Mouse (Mus musculus) erythroblast, embryonic 14.5 days (primary cell): ENCODE results near the gene Ktn1. TPM values are rescaled to one million over a fixed set of nuclear protein-coding genes. Genes with fewer than 3 reads are reported as not detected.

Experiments used
- H3K27me3 ChIP-seq: 2 replicates; pipeline ENCODE4 v1.6.1; 2012; ENCODE audit warnings: inconsistent platforms; ENCODE audit not compliant: control insufficient read depth
- H3K36me3 ChIP-seq: 2 replicates; pipeline ENCODE4 v1.6.1; 2012; ENCODE audit warnings: mild to moderate bottlenecking, inconsistent platforms; ENCODE audit not compliant: control insufficient read depth
- H3K4me1 ChIP-seq: 2 replicates; pipeline ENCODE4 v1.6.1; 2012; ENCODE audit warnings: inconsistent platforms; ENCODE audit not compliant: control insufficient read depth
- H3K4me3 ChIP-seq: replicated peaks from 2 replicates; pipeline ENCODE3; 2012; ENCODE audit warnings: moderate library complexity, mild to moderate bottlenecking, inconsistent platforms
- H3K9me3 ChIP-seq: 2 replicates; pipeline ENCODE4 v1.6.1; 2012; ENCODE audit warnings: low read length, inconsistent platforms, mixed read lengths; ENCODE audit not compliant: control insufficient read depth
- GATA1 ChIP-seq: IDR thresholded peaks from 2 replicates; pipeline ENCODE4 v1.6.1; 2012; ENCODE audit warnings: low read length, inconsistent platforms, mixed read lengths
- TAL1 ChIP-seq: IDR thresholded peaks from 3 replicates; pipeline ENCODE4 v1.6.1; 2012; ENCODE audit warnings: low read length, inconsistent platforms, mixed read lengths
- polyA plus RNA-seq: library from polyadenylated mRNA; stranded (reverse); fragments of >175 nt; gene quantifications from 2 replicates; pipeline ENCODE4 v1.2.3, GENCODE M21; 2012

Gene Ktn1
- polyA plus RNA-seq, 1 experiment, result 0.29 TPM

- Histone ChIP-seq H3K9me3 (no peaks in the 10 kb centered on the region), H3K27me3 (no peaks in the 10 kb centered on the region), H3K36me3 (no peaks in the 10 kb centered on the region), H3K4me3 (no peak overlapping the region), H3K4me1 (peaks cover 2% of the 10 kb centered on the region)
- TF ChIP-seq GATA1 (no peak), TAL1 (no peak)
These were observed 13.4 kb upstream of the Ktn1 start for GRCm38 (mm10) chr14:47634846-47635245.

- Histone ChIP-seq H3K36me3 (no peaks in the 10 kb centered on the region), H3K9me3 (no peaks in the 10 kb centered on the region), H3K4me3 (no peak overlapping the region), H3K27me3 (no peaks in the 10 kb centered on the region), H3K4me1 (peaks cover 2% of the 10 kb centered on the region)
- TF ChIP-seq TAL1, result no peak
- TF ChIP-seq GATA1, result no peak
These were observed 9.8 kb upstream of the Ktn1 start for GRCm38 (mm10) chr14:47638316-47638895.

- no peaks in the 10 kb centered on the region for H3K9me3 ChIP-seq
- TF ChIP-seq TAL1 (no peak), GATA1 (no peak)
- peaks cover 20% of the 10 kb centered on the region for H3K27me3 ChIP-seq
- no peaks in the 10 kb centered on the region for H3K36me3 ChIP-seq
- H3K4me1 ChIP-seq, result peaks cover 25% of the 10 kb centered on the region
- H3K4me3 ChIP-seq, result no peak overlapping the region
These were observed 2.6 kb upstream of the Ktn1 start for GRCm38 (mm10) chr14:47645620-47646019.

- Histone ChIP-seq H3K36me3 (no peaks in the 10 kb centered on the region), H3K27me3 (peaks cover 20% of the 10 kb centered on the region), H3K4me3 (no peak overlapping the region), H3K4me1 (peaks cover 25% of the 10 kb centered on the region), H3K9me3 (no peaks in the 10 kb centered on the region)
- TF ChIP-seq GATA1 (no peak), TAL1 (no peak)
These were observed 2.0 kb upstream of the Ktn1 start for GRCm38 (mm10) chr14:47646246-47646645.

- H3K27me3 ChIP-seq, result peaks cover 20% of the 10 kb centered on the region
- H3K4me1 ChIP-seq, result peaks cover 27% of the 10 kb centered on the region
- H3K36me3 ChIP-seq, result no peaks in the 10 kb centered on the region
- H3K4me3 ChIP-seq, result no peak overlapping the region
- no peak for TF ChIP-seq TAL1
- TF ChIP-seq GATA1, result no peak
- H3K9me3 ChIP-seq, result no peaks in the 10 kb centered on the region
These were observed 1.3 kb upstream of the Ktn1 start for GRCm38 (mm10) chr14:47646696-47647516.

GRCm38 (mm10) chr14:47648706-47649630 is 720 bp downstream of the Ktn1 start:
- no peaks in the 10 kb centered on the region for H3K9me3 ChIP-seq
- H3K4me3 ChIP-seq, result peak overlapping the region; percentile 91
- TF ChIP-seq TAL1 (no peak), GATA1 (no peak)
- no peaks in the 10 kb centered on the region for H3K36me3 ChIP-seq
- H3K4me1 ChIP-seq, result peaks cover 27% of the 10 kb centered on the region
- H3K27me3 ChIP-seq, result peaks cover 20% of the 10 kb centered on the region

GRCm38 (mm10) chr14:47649631-47650337 is 1.5 kb downstream of the Ktn1 start:
- no peaks in the 10 kb centered on the region for H3K9me3 ChIP-seq
- no peak for TF ChIP-seq GATA1
- TF ChIP-seq TAL1, result no peak
- H3K27me3 ChIP-seq, result peaks cover 20% of the 10 kb centered on the region
- H3K4me3 ChIP-seq, result peak overlapping the region; percentile 91
- H3K4me1 ChIP-seq, result peaks cover 27% of the 10 kb centered on the region
- H3K36me3 ChIP-seq, result no peaks in the 10 kb centered on the region; the same call in 1 of the 2 replicates

GRCm38 (mm10) chr14:47650338-47650720 is 2.1 kb downstream of the Ktn1 start:
- no peaks in the 10 kb centered on the region for H3K9me3 ChIP-seq
- no peak for TF ChIP-seq GATA1
- no peak for TF ChIP-seq TAL1
- peak overlapping the region; percentile 91 for H3K4me3 ChIP-seq
- peaks cover 20% of the 10 kb centered on the region for H3K27me3 ChIP-seq
- peaks cover 27% of the 10 kb centered on the region for H3K4me1 ChIP-seq
- no peaks in the 10 kb centered on the region; the same call in 1 of the 2 replicates for H3K36me3 ChIP-seq
